ENCODE assay signal across 9 mouse cellular contexts in the genomic region with DNA sequence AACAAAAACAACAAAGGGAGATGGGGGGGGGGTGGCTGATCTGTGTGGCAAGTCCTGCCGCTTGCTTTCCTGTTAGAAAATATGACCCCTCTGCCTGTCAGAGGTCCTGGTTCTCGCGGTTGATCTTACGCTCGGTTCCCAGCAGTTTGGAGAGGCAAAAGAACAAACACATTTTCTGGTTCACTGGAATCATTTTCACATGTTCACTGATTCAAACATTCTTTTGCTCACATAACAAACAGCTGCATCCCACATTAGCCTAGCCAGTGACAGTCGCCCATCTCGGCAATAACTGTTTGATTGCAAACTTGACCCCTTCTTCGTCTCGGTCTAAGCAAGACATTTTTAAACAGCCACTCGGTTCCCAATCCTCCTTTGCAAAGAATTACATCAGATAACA.
DNase-seq lines count a peak whose midpoint lies in the region; ATAC-seq lines count a peak whose summit lies in the region.
"Had no signal": no experiment of that assay in that cellular context is flagged by ENCODE, and none has a peak within 500 bp of the region (broad histone marks: within the 10 kb centered on the region; RNA-seq: fewer than 3 reads in every experiment).

No protein-coding gene starts in this region.

- peaks cover 56% of the 10 kb centered on the region for H3K4me1 ChIP-seq in limb, embryonic 12.5 days (replicated peaks)
- peaks cover 55% of the 10 kb centered on the region for H3K4me1 ChIP-seq in limb, embryonic 10.5 days
- H3K4me1 ChIP-seq in forebrain, embryonic 13.5 days: peaks cover 81% of the 10 kb centered on the region
- peaks cover 95% of the 10 kb centered on the region for H3K4me1 ChIP-seq in midbrain, embryonic 10.5 days
- H3K4me1 ChIP-seq in heart, embryonic 12.5 days (replicated peaks): peaks cover 8% of the 10 kb centered on the region
- no peaks in the 10 kb centered on the region for H3K4me1 ChIP-seq in liver, embryonic 12.5 days

- no peaks in the 10 kb centered on the region for H3K36me3 ChIP-seq in limb, embryonic 12.5 days
- no peaks in the 10 kb centered on the region for H3K36me3 ChIP-seq in limb, embryonic 10.5 days
- H3K36me3 ChIP-seq in forebrain, embryonic 13.5 days (ENCODE audit: poor library complexity, severe bottlenecking): peaks cover 23% of the 10 kb centered on the region
- peaks cover 28% of the 10 kb centered on the region for H3K36me3 ChIP-seq in midbrain, embryonic 10.5 days
- no peaks in the 10 kb centered on the region for H3K36me3 ChIP-seq in heart, embryonic 12.5 days
- H3K36me3 ChIP-seq in liver, embryonic 12.5 days: no peaks in the 10 kb centered on the region

- peak overlapping the region; percentile 31 for H3K4me2 ChIP-seq in limb, embryonic 12.5 days
- H3K4me2 ChIP-seq in forebrain, embryonic 13.5 days: peak overlapping the region; percentile 31
- H3K4me2 ChIP-seq in heart, embryonic 12.5 days: no peak overlapping the region
- H3K4me2 ChIP-seq in liver, embryonic 12.5 days: no peak overlapping the region

- no peak overlapping the region for H3K4me3 ChIP-seq in limb, embryonic 12.5 days (replicated peaks)
- no peak overlapping the region for H3K4me3 ChIP-seq in limb, embryonic 10.5 days
- H3K4me3 ChIP-seq in forebrain, embryonic 13.5 days: no peak overlapping the region
- peak overlapping the region; percentile 29 for H3K4me3 ChIP-seq in midbrain, embryonic 10.5 days
- H3K4me3 ChIP-seq in heart, embryonic 12.5 days: no peak overlapping the region
- no peak overlapping the region for H3K4me3 ChIP-seq in liver, embryonic 12.5 days

- H3K9ac ChIP-seq in limb, embryonic 12.5 days (replicated peaks): no peak overlapping the region
- no peak overlapping the region for H3K9ac ChIP-seq in forebrain, embryonic 13.5 days
- H3K9ac ChIP-seq in heart, embryonic 12.5 days: no peak overlapping the region
- no peak overlapping the region for H3K9ac ChIP-seq in liver, embryonic 12.5 days
- H3K9ac ChIP-seq: liver, postnatal 0 days had no signal

- no peak overlapping the region for H3K27ac ChIP-seq in limb, embryonic 12.5 days
- H3K27ac ChIP-seq in limb, embryonic 10.5 days: no peak overlapping the region
- H3K27ac ChIP-seq in forebrain, embryonic 13.5 days: peak overlapping the region; percentile 25; the same call in 1 of the 2 replicates
- H3K27ac ChIP-seq in midbrain, embryonic 10.5 days (replicated peaks): peak overlapping the region; percentile 86
- H3K27ac ChIP-seq in heart, embryonic 12.5 days (ENCODE audit: poor library complexity, severe bottlenecking): no peak overlapping the region
- H3K27ac ChIP-seq in liver, embryonic 12.5 days: no peak overlapping the region

- WGBS in limb, embryonic 12.5 days: 24% methylated on average over 10 of the region's 10 CpGs
- WGBS in limb, embryonic 10.5 days: 25% methylated on average over 10 of the region's 10 CpGs
- 3% methylated on average over 10 of the region's 10 CpGs for WGBS in forebrain, embryonic 13.5 days
- WGBS in midbrain, embryonic 10.5 days: 6% methylated on average over 10 of the region's 10 CpGs
- 60% methylated on average over 10 of the region's 10 CpGs for WGBS in heart, embryonic 12.5 days
- 48% methylated on average over 10 of the region's 10 CpGs for WGBS in liver, embryonic 12.5 days (ENCODE audit: insufficient replicate concordance)

- H3K27me3 ChIP-seq in limb, embryonic 12.5 days: peaks cover 5% of the 10 kb centered on the region; the same call in 1 of the 2 replicates
- H3K27me3 ChIP-seq in limb, embryonic 10.5 days (ENCODE audit: low read depth, poor library complexity, severe bottlenecking): peaks cover 44% of the 10 kb centered on the region
- H3K27me3 ChIP-seq in forebrain, embryonic 13.5 days: 0 out of 2 replicates have a peak, but pooled peaks cover 2% of the 10 kb centered on the region
- H3K27me3 ChIP-seq in midbrain, embryonic 10.5 days (ENCODE audit: low read depth, poor library complexity, severe bottlenecking): no peaks in the 10 kb centered on the region
- peaks cover 9% of the 10 kb centered on the region for H3K27me3 ChIP-seq in heart, embryonic 12.5 days (replicated peaks)
- H3K27me3 ChIP-seq in liver, embryonic 12.5 days (replicated peaks): 0 out of 2 replicates have a peak, but pooled peaks cover 3% of the 10 kb centered on the region

- ATAC-seq in limb, embryonic 12.5 days (ENCODE audit: insufficient number of reproducible peaks, insufficient read depth, low FRiP score, low TSS enrichment, low read depth): no peak
- no peak for ATAC-seq in forebrain, embryonic 13.5 days
- ATAC-seq in heart, embryonic 12.5 days (ENCODE audit: insufficient number of reproducible peaks, low FRiP score): no peak
- ATAC-seq in liver, embryonic 12.5 days: no peak
- no peak for ATAC-seq in CD4-positive, CD25-positive, alpha-beta regulatory T cell, adult 4 months
- ATAC-seq: liver, postnatal 0 days had no signal

- no peak for DNase-seq in limb, embryonic 10.5 days (ENCODE audit: low spot score)
- peak; percentile 55 for DNase-seq in midbrain, embryonic 10.5 days (ENCODE audit: low spot score)
- DNase-seq in retina, postnatal 1 day: peak; percentile 80
- DNase-seq: liver, postnatal 0 days had no signal

- no peaks in the 10 kb centered on the region; the same call in 1 of the 2 replicates for H3K9me3 ChIP-seq in limb, embryonic 12.5 days
- H3K9me3 ChIP-seq in limb, embryonic 10.5 days (replicated peaks): no peaks in the 10 kb centered on the region
- no peaks in the 10 kb centered on the region for H3K9me3 ChIP-seq in forebrain, embryonic 13.5 days (replicated peaks)
- no peaks in the 10 kb centered on the region; the same call in 1 of the 2 replicates for H3K9me3 ChIP-seq in midbrain, embryonic 10.5 days (replicated peaks)
- H3K9me3 ChIP-seq in heart, embryonic 12.5 days (replicated peaks): no peaks in the 10 kb centered on the region
- H3K9me3 ChIP-seq in liver, embryonic 12.5 days (replicated peaks): no peaks in the 10 kb centered on the region

Comparison
In these comparisons a context has a peak if more than half of its experiments do, and no peak if none do; other contexts are left out.
1. H3K27ac ChIP-seq: peak in forebrain, embryonic 13.5 days (single experiment) and midbrain, embryonic 10.5 days (single experiment); none in limb, embryonic 12.5 days (single experiment), limb, embryonic 10.5 days (single experiment), heart, embryonic 12.5 days (single experiment) and liver, embryonic 12.5 days (single experiment).
2. H3K4me2 ChIP-seq: peak in limb, embryonic 12.5 days (single experiment) and forebrain, embryonic 13.5 days (single experiment); none in heart, embryonic 12.5 days (single experiment) and liver, embryonic 12.5 days (single experiment).